Mouse (Mus musculus) kidney, postnatal 25 days (tissue): ENCODE data around the gene A830031A19Rik.

ENCODE experiments used
- DNase-seq, 2 experiments: peaks; one replicate each; pipeline ENCODE4 v3.0.0; 2021; ENCODE audit warnings: mixed read lengths in 2 of 2

The A830031A19Rik gene

DNA sequence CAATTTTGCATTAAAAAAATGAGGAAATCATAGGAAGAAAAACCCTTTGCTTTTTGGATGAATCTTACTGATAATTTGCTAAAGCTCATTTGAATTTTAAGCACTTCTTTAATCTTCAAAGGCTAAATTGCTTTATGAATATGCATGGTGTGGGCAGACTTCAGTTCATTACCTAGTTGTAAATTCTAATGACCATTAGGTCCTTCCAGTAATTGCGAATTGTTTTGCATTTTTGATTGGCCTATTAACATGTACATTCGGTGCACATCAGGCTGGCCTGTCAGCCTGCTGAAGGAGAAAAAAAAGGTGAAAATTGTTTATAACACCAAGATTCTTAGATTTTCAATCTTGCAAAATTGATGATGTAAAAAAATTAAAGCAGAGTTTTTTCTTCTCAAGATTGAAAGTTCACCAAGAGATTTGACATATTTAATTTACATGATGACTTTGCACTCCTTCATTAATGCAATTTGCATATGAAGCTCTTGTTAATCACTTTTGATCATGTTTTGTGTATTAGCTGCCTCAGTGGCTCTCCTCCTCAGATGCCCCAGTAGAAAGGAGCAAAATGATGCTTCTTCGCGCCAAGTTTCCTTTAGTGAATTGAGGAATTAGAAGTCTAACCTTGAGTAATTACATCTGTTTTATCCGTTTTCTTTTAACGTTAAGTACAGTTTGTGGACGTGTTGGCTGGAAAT, 21.0 kb upstream of the A830031A19Rik start:
- no peak for DNase-seq

DNA sequence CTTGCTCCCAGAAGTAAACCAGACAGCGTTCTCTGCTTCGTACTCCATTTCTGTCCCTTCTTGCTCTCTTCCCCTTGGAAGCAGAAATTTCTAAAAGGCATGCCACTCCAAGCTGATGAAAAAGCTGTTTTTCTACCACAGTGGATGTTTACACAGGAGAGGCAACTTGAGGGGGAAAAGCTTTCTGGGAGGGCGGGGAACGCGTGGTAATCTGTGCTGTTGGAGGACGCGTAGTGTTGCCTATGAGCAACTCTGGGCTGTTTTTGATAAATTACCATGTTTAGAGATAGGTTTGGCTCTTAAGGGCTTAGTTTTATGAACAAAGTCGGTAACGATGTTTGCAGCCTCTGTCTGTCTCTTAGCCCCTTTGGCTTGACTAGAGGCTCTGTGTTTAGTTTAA, 20.4 kb upstream of the A830031A19Rik start:
- DNase-seq, result no peak

DNA sequence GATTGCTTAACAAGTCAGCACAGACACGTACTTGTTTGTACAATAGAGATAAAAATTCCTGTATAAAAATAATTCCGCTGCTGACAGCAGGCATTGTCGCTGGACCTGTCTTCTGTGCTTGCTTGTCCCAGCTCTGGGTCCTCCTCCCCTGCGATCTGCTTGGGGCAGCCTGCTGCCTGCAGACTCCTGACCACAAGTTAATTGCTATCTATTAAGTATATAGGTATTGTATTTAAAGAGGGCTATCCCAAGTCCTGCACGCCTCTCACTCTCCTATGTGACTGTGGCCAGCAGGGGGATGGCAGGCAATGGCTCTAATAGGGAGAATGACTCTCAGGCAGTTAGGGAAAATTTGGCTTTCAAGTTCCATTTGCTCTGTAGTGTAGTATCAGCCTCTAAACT, 19.2 kb upstream of the A830031A19Rik start:
- no peak for DNase-seq

DNA sequence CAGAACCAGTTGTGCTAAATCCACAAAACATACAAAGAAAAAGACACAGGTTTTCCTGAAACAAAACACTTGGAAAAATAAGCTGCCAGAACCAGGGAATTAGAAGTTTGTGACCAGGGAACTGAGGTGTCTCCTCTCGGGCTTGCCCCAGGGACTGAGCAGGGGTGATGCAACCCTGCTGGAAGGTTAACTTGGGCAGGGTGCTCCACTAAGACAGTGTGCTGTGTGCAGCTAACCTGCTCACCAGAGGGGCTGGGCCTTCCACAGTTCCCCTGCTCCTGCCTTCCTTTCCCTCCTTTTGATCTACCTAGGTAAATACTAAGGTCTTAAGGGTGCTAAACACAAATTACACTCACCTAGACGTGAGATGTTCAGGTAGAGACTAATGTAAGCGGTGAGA, 17.8 kb upstream of the A830031A19Rik start:
- DNase-seq, result no peak

DNA sequence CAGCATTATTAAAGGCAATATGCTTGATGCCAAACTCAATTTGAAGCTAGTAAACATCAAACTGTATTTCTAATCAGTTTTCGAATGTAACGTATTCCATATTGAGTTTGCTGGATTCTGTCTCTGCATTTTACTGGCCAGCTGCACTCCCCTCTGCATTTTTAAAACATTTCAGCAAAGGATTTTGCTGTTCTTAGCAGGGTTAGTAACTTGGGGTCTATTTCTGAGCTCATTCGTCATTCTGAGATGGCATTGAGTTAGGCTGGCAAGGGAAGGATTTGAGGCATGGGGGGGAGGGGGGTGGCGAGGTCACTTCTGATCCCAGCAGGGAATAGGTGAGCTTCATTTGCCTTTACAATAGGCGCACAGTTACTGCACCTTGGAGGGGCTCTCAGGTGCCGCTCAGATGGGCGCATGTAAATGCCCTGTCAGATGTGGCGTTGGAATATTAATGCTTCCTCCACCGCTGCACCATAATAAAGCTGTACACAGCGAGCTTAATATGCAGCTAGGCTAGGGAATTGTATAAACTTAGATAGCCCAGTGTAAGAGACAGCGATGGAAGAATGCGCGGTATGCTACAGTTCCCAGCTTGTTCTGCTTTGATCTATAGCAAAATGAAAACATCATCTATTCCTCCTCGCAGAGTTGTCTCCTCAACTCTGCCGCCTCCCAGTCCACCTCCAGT, 16.7 kb upstream of the A830031A19Rik start:
- no peak for DNase-seq

DNA sequence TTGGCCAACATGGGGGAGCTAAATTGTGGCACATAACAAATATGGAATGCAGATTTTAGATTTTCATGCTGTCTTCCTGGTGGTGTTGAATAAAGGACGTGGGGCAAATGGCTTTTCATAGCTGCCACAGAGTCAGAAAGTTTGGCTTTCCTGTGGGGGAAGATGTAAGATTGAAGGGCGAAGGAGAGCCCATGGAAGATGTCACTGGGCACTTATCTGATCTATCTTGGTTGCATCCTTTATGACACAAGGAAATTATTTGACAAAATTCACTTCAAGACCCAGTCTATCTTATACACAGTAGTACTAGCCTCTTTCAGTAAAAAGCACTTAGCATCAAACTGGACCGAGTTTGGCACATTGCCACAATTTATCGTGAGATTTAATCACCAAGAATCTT, 15.6 kb upstream of the A830031A19Rik start:
- DNase-seq, result no peak

DNA sequence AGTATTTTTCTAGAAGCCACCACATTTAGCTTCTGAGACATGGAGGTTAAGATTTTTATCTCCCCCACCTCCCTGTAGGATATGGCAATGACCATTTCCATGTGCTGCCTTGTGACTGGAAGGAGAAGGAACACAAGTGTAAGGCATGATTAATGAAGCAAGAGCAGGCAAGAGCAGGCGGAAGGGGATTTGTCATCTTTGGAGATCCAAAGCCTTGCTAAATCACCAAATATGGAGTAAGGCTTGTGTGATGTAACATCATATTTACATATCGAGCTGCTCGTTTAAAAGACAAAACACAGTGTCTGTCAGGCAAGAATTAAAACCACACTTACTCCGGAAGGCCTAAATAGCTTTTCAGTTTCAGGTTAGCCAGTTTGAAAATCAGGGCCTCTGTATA, 12.2 kb upstream of the A830031A19Rik start:
- no peak for DNase-seq

DNA sequence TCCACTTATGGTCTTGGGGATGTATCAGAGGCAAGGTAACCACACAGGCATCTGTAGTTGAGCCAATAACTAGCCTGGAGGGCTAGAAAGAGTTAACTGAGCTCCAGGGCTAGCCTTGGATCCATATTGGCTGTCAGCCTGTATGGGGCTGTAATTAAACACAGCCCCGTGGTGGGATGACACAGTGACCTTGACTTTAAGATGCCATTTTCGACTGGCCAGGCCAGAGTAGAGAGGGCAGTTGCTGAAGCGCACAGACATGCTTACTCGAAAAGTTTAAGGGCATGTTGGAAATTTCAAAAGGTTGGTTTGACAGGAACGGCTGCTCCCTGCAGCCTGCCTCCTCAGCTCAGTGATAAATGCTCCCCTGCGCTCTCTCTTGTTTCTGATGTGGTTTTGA, 11.1 kb upstream of the A830031A19Rik start:
- no peak for DNase-seq

DNA sequence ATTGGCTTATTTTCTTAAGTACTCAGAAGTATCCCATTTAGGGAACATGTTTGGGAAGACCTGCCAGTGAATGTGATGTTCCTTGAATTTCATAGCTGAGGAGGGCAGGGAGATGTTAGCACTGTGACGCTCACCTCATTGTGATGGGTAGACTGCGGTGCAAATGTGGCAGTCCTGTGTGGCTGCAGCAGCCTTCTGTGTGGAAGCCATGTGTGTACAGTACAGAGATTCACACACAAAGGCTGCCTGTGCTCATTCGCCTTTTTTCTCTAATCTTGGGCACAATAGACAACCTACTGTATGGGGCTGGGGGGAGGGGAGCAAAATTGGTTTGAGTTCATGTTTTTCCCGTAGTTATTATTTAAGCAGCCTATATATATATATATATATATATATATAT, 9.7 kb upstream of the A830031A19Rik start:
- DNase-seq, result no peak

DNA sequence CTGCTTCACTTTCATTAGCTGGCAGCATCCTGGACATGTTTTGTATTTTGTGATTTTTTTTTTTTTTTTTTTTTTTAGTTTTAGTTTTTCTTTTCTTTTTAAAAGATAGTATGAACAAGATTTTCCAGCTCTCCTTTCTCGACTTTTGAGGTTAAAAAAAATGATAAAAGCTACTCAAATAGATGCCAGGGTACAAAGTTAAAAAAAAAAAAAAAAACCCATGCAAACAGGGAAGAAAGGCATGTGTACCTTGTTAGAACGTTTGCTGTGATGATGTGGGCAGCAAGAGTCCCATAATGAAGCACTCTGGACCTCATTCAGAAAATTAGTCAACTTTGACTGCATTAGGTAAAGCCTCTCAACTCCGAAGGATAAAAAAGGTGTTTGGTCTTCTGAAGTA, 9.2 kb upstream of the A830031A19Rik start:
- no peak for DNase-seq

DNA sequence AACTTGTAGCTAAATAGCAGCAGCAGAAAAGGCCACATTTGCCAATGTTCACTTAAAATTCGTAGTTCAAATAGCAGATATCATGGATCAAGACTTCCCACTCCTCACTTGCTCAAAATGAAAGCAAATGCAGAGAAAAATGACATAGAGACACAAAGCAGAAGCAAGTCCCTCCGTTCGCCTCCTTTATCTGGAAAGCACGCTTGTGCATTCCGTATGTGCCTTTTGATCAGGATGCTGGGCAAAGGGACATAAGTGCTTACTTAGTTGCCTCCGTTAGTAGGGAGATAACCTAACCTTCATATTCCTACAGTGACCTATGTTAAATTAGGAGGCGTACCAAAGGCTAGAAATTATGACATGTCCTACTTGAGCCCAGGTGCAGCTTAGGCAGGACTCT, 8.6 kb upstream of the A830031A19Rik start:
- DNase-seq, result no peak

DNA sequence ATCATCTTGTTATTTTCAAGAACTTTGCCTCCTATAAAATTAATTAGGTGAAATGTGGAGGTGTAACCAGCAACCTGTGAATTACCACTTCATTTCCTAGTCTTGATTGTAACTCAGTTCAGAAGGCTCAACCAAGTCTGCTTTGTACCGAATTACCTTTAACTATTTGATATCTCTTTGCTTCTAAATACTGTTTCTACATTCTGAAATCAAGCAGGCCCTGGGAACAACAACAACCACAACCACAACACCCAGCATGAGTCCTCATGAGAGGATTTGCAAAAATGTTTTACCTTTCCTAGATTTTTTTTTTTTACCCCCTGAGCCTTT, 8.2 kb upstream of the A830031A19Rik start:
- no peak for DNase-seq

DNA sequence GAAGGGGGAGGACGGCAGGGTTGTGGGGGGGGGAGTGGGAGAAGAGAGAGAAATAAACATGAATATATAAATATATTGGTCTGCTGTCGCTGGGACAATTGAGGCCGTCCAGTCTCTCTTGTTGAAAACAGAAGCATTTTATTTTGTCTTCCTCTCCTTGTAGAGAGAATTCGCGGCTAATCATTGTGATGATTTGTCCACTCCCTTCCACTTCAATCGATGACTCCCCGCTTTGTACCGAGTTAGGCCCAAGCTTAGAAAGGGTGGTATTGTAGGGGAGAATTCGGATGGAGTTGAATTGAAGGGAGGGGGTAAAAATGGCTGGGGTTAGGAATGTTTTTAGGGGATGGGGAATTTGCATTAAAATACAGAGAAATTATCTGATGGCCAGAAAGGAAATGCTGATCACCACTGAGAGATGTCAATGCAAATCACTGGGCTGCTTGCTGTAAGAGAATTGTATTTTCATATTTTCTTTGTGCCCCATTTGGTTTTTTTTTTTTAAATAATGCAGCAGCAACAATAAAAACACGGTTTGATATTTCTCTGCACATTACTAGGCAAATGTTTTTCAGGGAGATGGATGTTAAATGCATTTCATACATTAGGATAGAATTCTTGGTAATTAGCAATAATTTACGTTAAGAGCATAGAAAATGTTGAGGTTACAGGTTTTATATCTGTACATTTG, 7.7 kb upstream of the A830031A19Rik start:
- DNase-seq, result no peak

DNA sequence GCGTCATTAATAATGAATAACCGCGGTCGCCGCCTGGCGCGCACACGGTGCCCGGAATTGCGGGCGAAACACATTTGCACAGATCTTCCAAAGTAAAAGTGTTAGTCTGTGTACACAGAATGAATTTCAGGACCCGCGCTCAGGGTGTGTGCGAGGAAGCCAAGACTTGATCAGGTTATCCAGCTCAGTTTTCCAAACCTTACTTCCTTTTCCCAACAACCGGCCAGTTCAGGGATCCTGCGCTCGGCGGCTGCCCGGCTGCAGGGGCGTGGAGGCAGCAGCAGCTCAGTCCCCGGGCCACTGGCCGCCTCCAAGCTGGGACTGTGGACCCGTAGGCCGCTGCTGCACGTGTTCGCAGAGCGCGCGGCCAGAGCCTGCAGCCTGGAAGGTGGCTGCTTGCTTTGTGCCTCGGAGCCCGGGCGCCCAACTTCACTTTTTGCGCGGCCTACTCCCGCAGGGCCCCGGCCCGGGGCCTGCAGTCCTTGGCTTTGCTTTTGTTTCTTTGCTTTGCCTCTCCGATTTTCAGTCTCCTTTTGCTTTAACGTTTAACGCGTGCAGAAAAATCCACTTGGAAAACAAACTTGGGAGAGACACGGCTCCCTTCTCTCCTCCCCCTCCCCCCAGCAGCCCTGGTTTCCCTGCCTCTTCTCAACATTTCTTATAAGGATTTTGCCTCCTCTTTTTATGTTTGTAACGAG, 7.0 kb upstream of the A830031A19Rik start:
- DNase-seq, result peak; percentile 27 to 53

DNA sequence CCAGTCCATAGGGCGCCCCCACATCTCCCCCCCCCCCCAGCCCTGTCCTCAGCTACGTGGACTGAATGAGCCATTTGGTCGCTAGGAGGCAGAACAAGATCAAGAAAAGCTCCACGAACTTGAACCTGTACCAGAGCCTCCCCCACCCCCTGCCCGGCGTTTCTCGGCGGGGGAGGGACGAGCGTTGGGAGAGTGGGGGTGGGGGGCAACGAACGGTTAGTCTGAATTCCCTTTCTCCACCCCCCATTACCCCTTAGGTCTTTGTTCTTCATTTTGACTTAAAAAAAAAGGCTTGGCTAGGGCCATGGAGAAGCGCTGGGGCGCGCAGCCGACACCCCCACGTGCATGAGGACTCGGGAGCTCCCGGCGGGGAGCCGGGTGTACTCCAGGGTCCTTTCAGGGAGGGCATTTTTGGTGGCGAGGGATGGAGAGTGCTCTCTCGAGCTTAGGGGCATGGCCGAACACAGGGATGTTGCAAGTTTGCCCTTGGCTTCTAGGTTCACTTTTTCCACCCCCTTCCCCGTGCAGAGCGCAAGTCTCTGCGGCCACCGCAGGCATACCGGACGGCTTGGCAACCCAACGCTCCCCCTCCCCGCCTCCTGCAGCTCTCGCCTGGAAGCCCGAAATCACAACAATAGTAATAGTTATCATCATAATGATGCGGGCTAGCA, 6.3 kb upstream of the A830031A19Rik start:
- DNase-seq, result peak; percentile 41 to 42

DNA sequence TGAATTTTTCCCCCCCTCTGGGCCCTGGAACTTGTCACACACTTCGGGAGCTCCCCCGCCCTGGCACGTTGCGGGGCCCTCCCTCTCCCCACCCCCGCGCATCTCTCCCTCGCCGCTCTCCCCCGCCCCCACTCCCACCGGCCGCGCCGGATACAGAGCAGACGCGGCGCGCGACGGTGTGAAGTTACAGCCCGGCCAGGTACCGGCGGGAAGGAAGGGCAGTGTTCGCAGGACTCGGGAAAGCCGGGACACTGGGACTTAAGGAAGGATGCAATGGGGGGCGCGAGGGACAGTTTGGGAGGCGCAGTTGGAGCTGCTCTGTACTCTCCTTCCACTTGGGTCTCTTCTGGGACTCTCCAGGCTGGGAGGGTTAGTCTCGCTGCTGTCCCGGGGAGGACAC, 5.7 kb upstream of the A830031A19Rik start:
- DNase-seq, result peak; percentile 10 to 42

DNA sequence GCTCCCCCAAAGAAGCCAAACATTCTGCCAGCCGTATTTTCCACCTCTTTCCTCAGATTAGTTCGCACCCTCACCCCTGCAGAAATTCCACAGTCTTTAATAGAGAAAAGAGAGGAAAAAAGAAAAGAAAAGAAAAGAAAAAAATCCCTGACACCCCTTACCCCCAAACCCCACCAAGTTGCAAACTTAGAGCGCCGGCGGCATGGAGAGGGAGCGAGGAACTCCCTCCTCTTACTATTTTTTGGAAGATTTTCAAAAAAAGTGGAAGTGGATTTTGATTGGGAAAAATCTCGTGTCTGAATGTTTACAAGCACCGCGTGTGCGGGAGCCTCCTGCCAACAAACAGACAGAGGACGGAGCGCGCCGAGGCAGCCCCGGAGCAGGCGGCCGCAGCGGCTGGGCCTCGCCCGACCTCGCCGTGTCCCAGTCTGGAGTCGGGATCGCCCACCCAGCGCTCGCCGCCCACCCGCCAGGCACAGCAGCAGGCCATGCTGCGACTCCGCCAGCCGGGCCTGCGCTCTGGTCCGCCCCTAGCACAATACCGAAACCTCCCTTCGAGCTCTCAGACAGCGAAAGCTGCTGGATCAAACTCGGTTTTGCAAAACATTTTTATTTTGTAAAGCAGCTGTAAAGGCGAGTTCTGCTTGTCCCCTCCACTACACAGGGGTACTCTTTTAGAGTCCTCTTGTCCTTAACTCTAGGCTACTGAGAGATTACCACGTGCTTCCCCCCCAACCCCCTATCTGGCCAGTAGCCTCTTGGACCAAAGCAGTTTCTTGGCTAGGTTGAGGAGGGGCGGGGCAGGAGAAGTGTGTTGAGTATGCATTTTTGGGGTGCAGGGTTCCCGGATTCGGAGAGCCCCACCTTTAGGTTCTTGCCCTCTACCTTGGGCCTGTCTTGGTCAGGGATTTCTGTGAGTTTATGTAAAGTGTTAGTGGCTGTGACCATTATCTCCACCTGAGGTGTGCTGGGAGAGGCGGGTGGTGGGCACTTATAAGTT, 4.8 kb upstream of the A830031A19Rik start:
- peak in 1 of 2 experiments; percentile 15 for DNase-seq

DNA sequence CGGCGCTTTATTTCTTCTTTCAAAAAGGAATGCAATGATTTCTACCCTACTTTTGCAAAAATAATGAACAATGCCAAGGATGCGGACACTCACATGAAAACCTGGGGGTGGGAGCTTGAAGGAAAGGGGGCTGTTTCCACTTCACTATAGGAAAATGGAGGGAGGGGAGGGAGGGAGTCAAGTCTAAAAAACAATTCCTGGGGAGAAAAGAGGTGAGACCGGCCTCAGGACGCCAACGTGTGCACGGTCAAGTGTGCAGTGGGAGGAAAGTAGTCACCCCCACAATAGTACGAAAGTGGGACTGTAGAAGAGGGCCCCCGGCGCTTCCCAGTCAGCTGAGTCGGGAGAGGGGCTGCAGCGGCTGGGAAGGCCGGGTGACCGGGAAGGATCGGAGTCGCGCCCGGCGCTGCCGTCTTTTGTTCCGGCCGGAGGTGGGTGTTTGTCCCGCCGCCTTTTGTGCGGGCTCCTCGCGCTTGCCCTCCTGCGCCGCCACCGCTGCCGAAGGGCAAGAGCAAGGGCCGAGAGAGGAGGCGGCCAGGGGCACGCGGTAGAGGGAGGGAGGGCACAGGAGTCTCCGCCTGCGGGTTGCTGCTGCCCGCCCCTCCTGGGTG, 4.0 kb upstream of the A830031A19Rik start:
- peak; percentile 6 to 44 for DNase-seq

DNA sequence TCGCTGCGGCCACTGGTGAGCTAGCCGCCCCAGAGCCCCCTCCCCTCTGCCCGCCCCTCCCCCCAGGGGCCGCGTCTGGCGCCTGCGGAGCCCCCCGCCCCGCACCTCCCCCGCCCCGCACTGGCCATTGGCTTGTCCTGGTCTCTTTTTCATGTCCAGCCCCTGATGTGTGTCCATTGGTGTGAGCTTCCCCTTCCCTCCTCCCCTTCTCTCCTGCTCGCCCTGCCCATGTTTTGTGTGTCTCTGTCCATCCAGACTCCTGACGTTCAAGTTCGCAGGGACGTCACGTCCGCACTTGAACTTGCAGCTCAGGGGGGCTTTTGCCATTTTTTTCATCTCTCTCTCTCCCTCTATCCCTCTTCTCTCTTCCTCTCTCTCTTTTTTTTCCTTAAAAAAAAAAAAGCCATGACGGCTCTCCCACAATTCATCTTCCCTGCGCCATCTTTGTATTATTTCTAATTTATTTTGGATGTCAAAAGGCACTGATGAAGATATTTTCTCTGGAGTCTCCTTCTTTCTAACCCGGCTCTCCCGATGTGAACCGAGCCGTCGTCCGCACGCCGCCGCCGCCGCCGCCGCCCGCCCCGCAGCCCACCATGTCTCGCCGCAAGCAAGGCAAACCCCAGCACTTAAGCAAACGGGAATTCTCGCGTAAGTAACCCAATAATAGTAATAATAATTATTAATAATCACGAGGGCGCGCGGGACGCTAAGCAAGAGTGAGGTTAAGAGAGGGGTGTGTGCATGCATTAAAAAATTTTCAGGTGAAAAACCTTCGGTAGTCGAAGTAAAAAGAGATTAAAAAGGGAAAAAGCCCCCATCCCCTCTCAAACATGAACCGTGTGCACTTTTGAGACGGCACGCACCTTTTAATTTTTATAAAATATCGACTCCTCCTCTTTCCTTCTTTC, 3.2 kb upstream of the A830031A19Rik start, which contains the start of gene Bcl11a:
Gene Bcl11a, plus strand, starts transcription at position 262 of the 911 bp plus-strand sequence.
- DNase-seq, result no peak
